Mouse (Mus musculus) adrenal gland, postnatal 0 days (tissue): ENCODE measurements around the gene Steap2. TPM values are rescaled to one million over a fixed set of nuclear protein-coding genes. Genes with fewer than 3 reads are reported as not detected.

Experiments
- polyA plus RNA-seq: library from polyadenylated mRNA; unstranded; fragments of >200 nt; fragmentation: Nextera tagmentation; extraction: Ambion mirVana; gene quantifications from 2 replicates; pipeline ENCODE4 v1.2.1, GENCODE M21; 2015

Gene Steap2
- polyA plus RNA-seq = 6.6 and 10.9 TPM in 2 replicates

DNA sequence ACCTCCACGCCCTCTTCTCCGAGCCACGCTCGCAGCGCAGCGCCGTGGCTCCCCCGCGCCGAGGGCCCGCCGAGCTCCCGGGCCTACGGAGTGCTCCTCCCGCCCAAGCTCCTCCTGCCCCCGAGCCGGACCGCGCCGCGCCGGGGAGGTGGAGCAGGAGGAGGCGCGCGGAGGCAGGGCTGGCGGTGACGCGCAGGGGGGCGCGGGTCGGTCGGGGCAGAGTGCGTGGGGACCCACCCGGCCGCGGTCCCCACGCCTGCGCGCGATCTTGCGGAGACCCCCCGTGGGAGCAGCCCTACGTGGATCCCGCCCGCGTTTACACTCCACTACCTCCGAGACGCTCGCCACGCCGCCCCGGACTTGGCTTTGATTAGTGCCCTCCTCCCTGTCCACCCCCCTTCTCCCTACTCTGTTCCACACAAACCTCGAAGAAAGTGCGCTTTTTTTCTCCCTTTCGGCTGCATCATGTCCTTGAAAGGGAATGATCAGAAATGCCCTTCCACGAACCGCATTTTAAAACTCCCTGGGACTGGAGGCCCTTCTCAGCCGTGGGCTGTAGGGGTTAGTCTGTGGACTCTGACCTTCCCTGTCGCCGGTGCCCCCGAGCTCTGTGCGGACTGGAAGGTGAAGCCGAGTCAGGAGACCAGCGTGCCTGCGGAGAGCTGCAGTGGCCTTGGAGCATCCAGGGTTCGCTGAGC is at the start of gene Steap2:
TSS of gene Steap2 (minus strand) at position 623 of the 698 bp plus-strand sequence.

DNA sequence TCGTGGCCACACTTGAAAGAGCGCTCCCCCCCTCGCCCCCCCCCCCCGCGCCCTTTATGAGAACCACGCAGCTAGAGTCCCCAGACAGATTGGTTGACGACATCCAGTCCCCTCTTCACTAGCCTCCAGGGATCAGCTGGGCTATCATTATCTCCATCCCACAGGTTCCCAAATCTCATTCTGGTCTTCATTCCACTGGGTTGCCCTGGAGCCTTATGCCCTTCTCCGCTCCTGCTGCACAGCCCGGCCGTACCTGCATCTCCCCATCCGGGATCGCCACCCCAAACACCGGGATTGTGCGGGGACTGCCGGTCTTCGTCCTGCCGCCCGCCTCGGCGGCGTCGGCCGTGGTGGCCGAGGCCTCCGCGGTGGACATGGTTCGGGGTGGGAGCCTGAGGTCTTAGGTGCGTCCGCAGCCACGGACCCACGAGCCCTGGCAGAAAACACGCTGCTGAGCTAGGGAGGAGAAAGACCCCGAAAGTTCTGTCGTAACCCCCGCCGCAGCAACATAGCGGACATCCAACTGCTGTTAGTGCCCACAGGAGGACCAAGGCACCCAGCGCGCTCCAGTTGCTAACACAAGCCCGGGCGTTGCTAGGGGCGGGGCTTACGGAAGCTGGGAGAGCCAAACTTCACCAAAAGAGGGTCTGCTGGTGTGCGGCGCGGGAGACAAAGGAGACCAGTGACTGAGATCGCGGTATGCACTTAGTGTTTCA is 30.6 kb downstream of the Steap2 start, which contains the start of gene Cfap69:
TSS of gene Cfap69 (minus strand) at position 585 of the 716 bp plus-strand sequence.

Other genes starting within 250 kb of the Steap2 start
- not detected in 2 replicates for gene 1700015F17Rik, start 215.4 kb downstream of the Steap2 start, polyA plus RNA-seq
- gene Cldn12, start 179.6 kb downstream of the Steap2 start, polyA plus RNA-seq = 7.3 and 8.3 TPM in 2 replicates
- gene Gtpbp10, start 135.0 kb downstream of the Steap2 start, polyA plus RNA-seq = 20.1 and 23.1 TPM in 2 replicates
- 3.1 and 5.6 TPM in 2 replicates for gene Gm8773, start 120.8 kb downstream of the Steap2 start, polyA plus RNA-seq
- gene Cfap69, start 30.3 kb downstream of the Steap2 start, polyA plus RNA-seq = 3.2 and 3.7 TPM in 2 replicates
- 33.0 and 46.6 TPM in 2 replicates for gene Steap1, start 54.7 kb upstream of the Steap2 start, polyA plus RNA-seq